In genomic region chr2:153161684-153162080, GRCm38 (mm10) we compare ENCODE assay signal across 8 mouse cellular contexts. TPM values are rescaled to one million over a fixed set of nuclear protein-coding genes. Genes with fewer than 3 reads are reported as not detected.
DNase-seq lines count a peak whose midpoint lies in the region; ATAC-seq and TF ChIP-seq lines count a peak whose summit lies in the region.

No protein-coding gene starts in this region.

- H3K36me3 ChIP-seq in thymus, adult 2 months (ENCODE audit: control insufficient read depth, insufficient read depth, low read length): no peaks in the 10 kb centered on the region
- peaks cover 11% of the 10 kb centered on the region for H3K36me3 ChIP-seq in limb, embryonic 13.5 days

- ATAC-seq in limb, embryonic 13.5 days (ENCODE audit: low FRiP score, low read depth): peak; percentile 41; the same call in 1 of the 2 replicates

- no peak for DNase-seq in gastrocnemius, adult 2 months
- no peak for DNase-seq in gastrocnemius, adult 8-10 months (ENCODE audit: low spot score in 2 of 2)
- no peak for DNase-seq in thymus, adult 2 months
- DNase-seq in thymus, postnatal 10 days (ENCODE audit: low spot score in 2 of 2): no peak
- no peak for DNase-seq in T-cell, adult 2 months (ENCODE audit: low spot score)
- no peak for DNase-seq in frontal cortex, postnatal 25 days (ENCODE audit: low spot score in 2 of 2)

- WGBS in thymus, adult 2 months: under 1% methylated on average over 16 of the region's 16 CpGs
- WGBS in limb, embryonic 13.5 days: under 1% methylated on average over 16 of the region's 16 CpGs
- WGBS in olfactory bulb, adult 2 months: under 1% methylated on average over 16 of the region's 16 CpGs

- peaks cover 5% of the 10 kb centered on the region for H3K4me1 ChIP-seq in thymus, adult 2 months (replicated peaks; ENCODE audit: control insufficient read depth, insufficient read depth, low read length)
- peaks cover 13% of the 10 kb centered on the region for H3K4me1 ChIP-seq in limb, embryonic 13.5 days
- no peaks in the 10 kb centered on the region for H3K4me1 ChIP-seq in olfactory bulb, adult 2 months (ENCODE audit: control insufficient read depth, insufficient read depth, low read length)

- peak overlapping the region; percentile 84 for H3K4me3 ChIP-seq in gastrocnemius, adult 2 months
- peak overlapping the region; percentile 65 for H3K4me3 ChIP-seq in thymus, adult 2 months (ENCODE audit: control insufficient read depth, insufficient read depth, low read length)
- peak overlapping the region; percentile 88 for H3K4me3 ChIP-seq in limb, embryonic 13.5 days
- H3K4me3 ChIP-seq in olfactory bulb, adult 2 months (ENCODE audit: insufficient read depth, low read depth, low read length): peak overlapping the region; percentile 90

- intact Hi-C loops in gastrocnemius, adult 2 months (cut with DNase I): loop anchor here (5.0 kb wide), 1 partner anchor 81 kb away; the partner anchor contains the start of genes Plagl2 and Pofut1

- H3K4me2 ChIP-seq in limb, embryonic 13.5 days (replicated peaks): peak overlapping the region; percentile 89

- peak overlapping the region; percentile 93 for H3K9ac ChIP-seq in limb, embryonic 13.5 days

- TF ChIP-seq CTCF in gastrocnemius, adult 2 months (IDR thresholded peaks at IDR 0.05): no peak
- TF ChIP-seq CTCF in thymus, adult 2 months (IDR thresholded peaks at IDR 0.05; ENCODE audit: borderline replicate concordance, control insufficient read depth, extremely low read depth, insufficient read depth, low read length, poor library complexity): no peak
- TF ChIP-seq CTCF in olfactory bulb, adult 2 months (IDR thresholded peaks at IDR 0.05; ENCODE audit: insufficient read depth, low read depth, low read length): no peak

- 0 out of 2 replicates have a peak, but pooled peaks cover 3% of the 10 kb centered on the region for H3K9me3 ChIP-seq in limb, embryonic 13.5 days

- H3K27me3 ChIP-seq in thymus, adult 2 months (ENCODE audit: control insufficient read depth, insufficient read depth, low read length): no peaks in the 10 kb centered on the region
- no peaks in the 10 kb centered on the region for H3K27me3 ChIP-seq in limb, embryonic 13.5 days

- no peak; the same call in 1 of the 2 replicates for TF ChIP-seq POLR2A in thymus, adult 2 months (IDR thresholded peaks at IDR 0.05; ENCODE audit: control insufficient read depth, extremely low read depth, insufficient read depth, low read length, poor library complexity)
- no peak for TF ChIP-seq POLR2A in olfactory bulb, adult 2 months (IDR thresholded peaks at IDR 0.05; ENCODE audit: insufficient read depth, low read depth, low read length)

- H3K27ac ChIP-seq in gastrocnemius, adult 2 months: peak overlapping the region; percentile 99
- H3K27ac ChIP-seq in thymus, adult 2 months (ENCODE audit: control insufficient read depth, insufficient read depth, low read length): no peak overlapping the region
- peak overlapping the region; percentile 90 for H3K27ac ChIP-seq in limb, embryonic 13.5 days
- H3K27ac ChIP-seq in olfactory bulb, adult 2 months (ENCODE audit: insufficient read depth, low read depth, low read length): peak overlapping the region; percentile 99; the same call in 1 of the 2 replicates

RNA-seq across cellular contexts. Expression of gene Tm9sf4, which starts 0.6 kb away (rescaled TPM):
- total RNA-seq in gastrocnemius, adult 2 months (2021): 10 to 100 TPM; 30.6 to 41.1 TPM
- total RNA-seq in gastrocnemius, adult 8-10 months (2022): 10 to 100 TPM; 25.5 to 30.3 (median 28.4) TPM
- 42.5 and 43.9 TPM in 2 replicates for polyA plus RNA-seq in thymus, adult 2 months (2012; rRNA removed)
- 93.9 and 101 TPM in 2 replicates for polyA plus RNA-seq in limb, embryonic 13.5 days (2015; fragmentation: Nextera tagmentation; extraction: Ambion mirVana)
- not detected in 2 replicates for polyA plus RNA-seq in olfactory bulb, adult 2 months (2012; ENCODE audit: insufficient read depth, insufficient read length, low replicate concordance, missing spikeins)

RNA-seq across cellular contexts. Expression of gene Hck, which starts 53.4 kb away (rescaled TPM):
- under 1 TPM; 0.20 to 0.45 TPM for total RNA-seq in gastrocnemius, adult 2 months (2021)
- total RNA-seq in gastrocnemius, adult 8-10 months (2022): under 1 TPM; 0.13 to 0.27 (median 0.21) TPM
- 14.6 and 22.1 TPM in 2 replicates for polyA plus RNA-seq in thymus, adult 2 months (2012; rRNA removed)
- polyA plus RNA-seq in limb, embryonic 13.5 days (2015; fragmentation: Nextera tagmentation; extraction: Ambion mirVana): 6.7 and 7.9 TPM in 2 replicates
- polyA plus RNA-seq in olfactory bulb, adult 2 months (2012; ENCODE audit: insufficient read depth, insufficient read length, low replicate concordance, missing spikeins): not detected in 2 replicates
